Mouse (Mus musculus) hindbrain, embryonic 16.5 days (tissue): ENCODE measurements around the gene Cmtr1. TPM values are rescaled to one million over a fixed set of nuclear protein-coding genes. Genes with fewer than 3 reads are reported as not detected.

Experiments
- polyA plus RNA-seq: library from polyadenylated mRNA; unstranded; fragments of >200 nt; fragmentation: Nextera tagmentation; extraction: Ambion mirVana; gene quantifications from 2 replicates; pipeline ENCODE4 v1.2.1, GENCODE M21; 2015

The Cmtr1 gene
- polyA plus RNA-seq, 1 experiment from 2014 or later, result 106 TPM

Other genes with a start within 250 kb of the Cmtr1 start
- 7.2 and 8.2 TPM in 2 replicates for gene Pim1, start 169.8 kb upstream of the Cmtr1 start, polyA plus RNA-seq
- not detected in 2 replicates for gene Gm17657, start 111.0 kb upstream of the Cmtr1 start, polyA plus RNA-seq
- gene Tbc1d22b, start 110.8 kb upstream of the Cmtr1 start, polyA plus RNA-seq, result 26.5 and 33.2 TPM in 2 replicates
- gene Tmem217, start 108.2 kb upstream of the Cmtr1 start, polyA plus RNA-seq, result 0.76 and 1.0 TPM in 2 replicates
- gene Rnf8, start 45.8 kb upstream of the Cmtr1 start, polyA plus RNA-seq, result 82.0 and 82.5 TPM in 2 replicates
- gene Gm28043, start 45.7 kb upstream of the Cmtr1 start, polyA plus RNA-seq, result 1.8 and 2.3 TPM in 2 replicates
- 9.3 and 11.1 TPM in 2 replicates for gene Ccdc167, start 56.4 kb downstream of the Cmtr1 start, polyA plus RNA-seq